Mouse (Mus musculus): ENCODE results near the gene F3. TPM values are rescaled to one million over a fixed set of nuclear protein-coding genes. Genes with fewer than 3 reads are reported as not detected.
A peak's percentile ranks its signal among the peaks of the same experiment; 100 is the strongest.

The F3 gene
- polyA plus RNA-seq, 1 experiment from 2014 or later = 7.3 TPM

DNA sequence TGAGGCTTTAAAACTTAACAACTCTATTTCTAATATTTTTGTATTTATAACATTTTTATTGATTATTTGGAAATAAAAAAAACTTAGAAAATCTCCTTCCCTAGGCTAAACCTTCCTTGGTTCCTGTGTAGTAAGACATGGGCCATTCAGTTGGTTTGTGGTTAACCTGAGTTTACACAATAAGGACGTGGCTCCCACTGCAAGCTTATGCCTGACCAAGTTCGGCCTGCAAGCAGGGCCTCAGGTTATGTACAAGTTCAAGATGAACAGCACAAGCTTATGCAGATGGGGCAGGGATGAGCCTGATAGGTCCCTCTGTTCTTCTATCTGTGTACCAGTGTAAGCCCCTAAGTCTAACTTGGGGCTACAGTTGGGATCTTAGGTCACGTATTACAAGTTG lies 33.6 kb upstream of the F3 start:
- Histone ChIP-seq H3K4me2 (no peak overlapping the region), H3K27me3 (peaks cover 3% of the 10 kb centered on the region; the same call in 1 of the 2 replicates), H3K4me1 (peaks cover 12% of the 10 kb centered on the region; the same call in 1 of the 2 replicates), H3K36me3 (replicated peaks) (no peaks in the 10 kb centered on the region), H3K9ac (no peak overlapping the region), H3K4me3 (replicated peaks) (no peak overlapping the region), H3K9me3 (no peaks in the 10 kb centered on the region), H3K27ac (no peak overlapping the region)
- 94% methylated on average over 3 of the region's 3 CpGs for WGBS
- ATAC-seq (ENCODE audit: low FRiP score) = no peak

DNA sequence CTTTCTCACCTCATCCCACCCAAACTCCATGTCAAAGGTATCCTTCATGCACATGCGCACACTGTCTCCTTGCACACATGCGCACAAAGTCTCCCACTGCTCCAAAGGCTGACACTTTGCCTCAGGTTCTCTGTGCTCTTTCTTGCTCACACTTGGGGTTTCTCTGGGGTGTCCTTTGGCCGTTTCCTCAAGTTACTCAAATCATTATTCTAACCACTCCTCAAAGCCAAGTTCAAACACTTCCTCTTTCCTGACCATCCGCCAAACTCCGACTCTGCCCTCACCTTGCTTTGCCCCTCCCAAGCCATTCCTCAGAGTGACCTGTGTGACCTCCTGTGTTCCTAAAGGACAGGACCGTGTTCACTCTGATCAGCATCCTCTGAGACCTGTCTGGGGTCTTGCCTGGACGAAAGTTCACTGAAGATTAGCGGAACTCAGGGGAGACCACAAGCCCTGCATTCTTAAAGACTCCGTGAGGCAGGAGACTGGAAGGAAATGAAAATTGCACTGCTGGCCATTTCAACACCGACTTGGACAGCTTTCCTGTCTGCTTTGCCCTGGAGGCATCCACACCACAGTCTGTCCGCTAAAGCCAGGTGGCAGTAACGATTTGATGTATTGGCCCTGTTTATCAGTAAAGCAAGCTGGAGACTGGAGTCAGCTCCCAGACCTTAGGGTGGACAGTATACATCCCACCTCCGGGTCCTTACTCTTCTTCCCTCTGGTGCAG lies 30.2 kb upstream of the F3 start:
- H3K4me2 ChIP-seq = no peak overlapping the region
- H3K9me3 ChIP-seq = no peaks in the 10 kb centered on the region
- peaks cover 3% of the 10 kb centered on the region; the same call in 1 of the 2 replicates for H3K27me3 ChIP-seq
- ATAC-seq (ENCODE audit: low FRiP score) = no peak
- H3K36me3 ChIP-seq (replicated peaks) = no peaks in the 10 kb centered on the region
- 84% methylated on average over 13 of the region's 13 CpGs for WGBS
- no peak overlapping the region for H3K4me3 ChIP-seq (replicated peaks)
- H3K27ac ChIP-seq = no peak overlapping the region
- H3K4me1 ChIP-seq = no peaks in the 10 kb centered on the region
- no peak overlapping the region for H3K9ac ChIP-seq

DNA sequence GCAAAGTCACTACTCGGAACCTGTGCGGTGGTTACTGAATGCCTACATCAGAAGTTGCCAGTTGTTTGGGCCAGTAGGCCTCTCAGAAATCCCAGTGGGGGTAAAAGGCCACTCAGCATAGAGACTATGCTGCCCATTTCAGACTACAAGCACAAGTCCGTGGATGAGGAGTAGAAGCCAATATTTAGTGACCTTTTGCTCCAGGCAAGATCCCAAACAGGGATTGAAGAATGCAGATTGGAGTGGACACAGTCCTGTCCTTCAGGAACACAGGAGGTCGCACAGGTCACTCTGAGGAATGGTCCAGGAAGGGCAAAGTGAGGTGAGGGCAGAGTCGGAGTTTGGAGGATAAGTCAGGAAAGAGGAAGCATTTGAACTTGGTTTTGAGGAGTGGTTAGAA lies 29.6 kb upstream of the F3 start:
- ATAC-seq (ENCODE audit: low FRiP score) = no peak
- Histone ChIP-seq H3K27me3 (peaks cover 3% of the 10 kb centered on the region; the same call in 1 of the 2 replicates), H3K4me2 (no peak overlapping the region), H3K4me1 (no peaks in the 10 kb centered on the region), H3K9ac (no peak overlapping the region), H3K36me3 (replicated peaks) (no peaks in the 10 kb centered on the region), H3K4me3 (replicated peaks) (no peak overlapping the region), H3K9me3 (no peaks in the 10 kb centered on the region), H3K27ac (no peak overlapping the region)
- WGBS = 93% methylated on average over 5 of the region's 5 CpGs

DNA sequence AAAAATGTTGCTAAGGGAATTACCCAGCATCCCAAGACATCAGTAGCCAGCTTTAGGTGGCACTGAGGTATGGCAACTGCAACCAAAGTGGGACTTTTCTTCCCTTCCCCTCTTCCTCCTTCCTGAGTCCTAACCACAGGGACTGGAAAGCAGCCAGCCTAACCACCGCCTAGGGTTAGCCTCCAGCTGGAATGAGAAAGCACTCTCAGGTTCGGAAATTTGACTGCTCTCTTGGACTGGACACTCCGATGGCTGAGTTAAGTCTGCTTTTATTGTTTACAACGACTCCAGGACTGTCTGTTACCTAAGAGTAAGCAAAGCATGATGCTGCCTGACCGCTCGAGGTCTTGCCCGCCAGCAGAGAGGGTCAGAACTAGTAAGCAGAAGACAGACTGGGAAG lies 26.2 kb upstream of the F3 start:
- peaks cover 3% of the 10 kb centered on the region; the same call in 1 of the 2 replicates for H3K27me3 ChIP-seq
- H3K4me2 ChIP-seq = no peak overlapping the region
- no peak for ATAC-seq (ENCODE audit: low FRiP score)
- H3K4me3 ChIP-seq (replicated peaks) = no peak overlapping the region
- no peaks in the 10 kb centered on the region for H3K9me3 ChIP-seq
- H3K4me1 ChIP-seq = peaks cover 32% of the 10 kb centered on the region
- H3K27ac ChIP-seq = no peak overlapping the region
- 89% methylated on average over 7 of the region's 7 CpGs for WGBS
- no peaks in the 10 kb centered on the region for H3K36me3 ChIP-seq (replicated peaks)
- H3K9ac ChIP-seq = no peak overlapping the region

DNA sequence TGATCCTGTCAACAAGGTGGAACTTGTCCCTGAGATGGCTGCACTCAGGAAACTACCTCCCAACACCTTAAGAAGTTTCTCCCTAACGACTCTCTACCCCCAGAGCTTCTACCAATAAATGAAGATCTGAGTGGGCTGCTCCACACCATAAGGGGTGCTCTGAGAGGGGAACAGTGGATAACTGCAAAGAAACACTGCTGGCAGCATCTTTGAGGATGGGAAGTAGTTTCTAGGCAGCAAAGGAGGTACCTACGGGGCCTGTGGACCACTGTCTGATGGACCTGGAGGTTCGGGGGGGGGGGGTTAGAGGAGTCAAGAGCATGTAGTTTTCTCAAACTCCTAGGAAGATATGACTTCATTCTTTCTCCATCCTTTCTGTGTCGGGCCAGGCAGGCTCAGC lies 23.9 kb upstream of the F3 start:
- Histone ChIP-seq H3K4me1 (peaks cover 34% of the 10 kb centered on the region), H3K27me3 (no peaks in the 10 kb centered on the region), H3K9me3 (no peaks in the 10 kb centered on the region), H3K4me2 (no peak overlapping the region), H3K36me3 (replicated peaks) (no peaks in the 10 kb centered on the region), H3K9ac (no peak overlapping the region), H3K4me3 (replicated peaks) (no peak overlapping the region), H3K27ac (peak overlapping the region; percentile 98)
- ATAC-seq (ENCODE audit: low FRiP score) = 0 out of 2 replicates have a peak, but pooled peaks have one; percentile 8
- WGBS = 65% methylated on average over 4 of the region's 4 CpGs

DNA sequence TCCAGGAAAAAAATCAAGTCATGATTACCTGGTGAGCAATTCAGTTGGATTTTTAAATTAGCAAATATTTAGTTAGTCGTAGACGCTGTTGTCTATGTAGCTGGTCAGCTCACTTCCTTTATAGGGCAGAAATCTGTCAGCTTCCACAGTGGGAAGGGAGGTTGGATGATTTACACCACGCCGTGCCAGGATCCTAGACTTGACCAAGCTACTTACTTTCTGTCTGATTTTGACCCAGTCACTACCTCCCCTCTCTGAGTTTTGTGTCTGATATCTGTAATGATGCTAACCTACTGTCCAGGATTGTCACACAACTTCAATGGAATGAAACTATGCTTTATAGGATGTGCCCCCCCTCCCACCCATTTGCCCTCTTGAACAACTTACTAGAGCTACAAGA lies 23.5 kb upstream of the F3 start:
- Histone ChIP-seq H3K27ac (peak overlapping the region; percentile 98), H3K27me3 (no peaks in the 10 kb centered on the region), H3K9me3 (no peaks in the 10 kb centered on the region), H3K4me1 (peaks cover 34% of the 10 kb centered on the region), H3K4me2 (peak overlapping the region; percentile 42), H3K9ac (no peak overlapping the region), H3K36me3 (replicated peaks) (no peaks in the 10 kb centered on the region), H3K4me3 (replicated peaks) (no peak overlapping the region)
- WGBS = 57% methylated on average over 4 of the region's 4 CpGs
- ATAC-seq (ENCODE audit: low FRiP score) = peak; percentile 53

DNA sequence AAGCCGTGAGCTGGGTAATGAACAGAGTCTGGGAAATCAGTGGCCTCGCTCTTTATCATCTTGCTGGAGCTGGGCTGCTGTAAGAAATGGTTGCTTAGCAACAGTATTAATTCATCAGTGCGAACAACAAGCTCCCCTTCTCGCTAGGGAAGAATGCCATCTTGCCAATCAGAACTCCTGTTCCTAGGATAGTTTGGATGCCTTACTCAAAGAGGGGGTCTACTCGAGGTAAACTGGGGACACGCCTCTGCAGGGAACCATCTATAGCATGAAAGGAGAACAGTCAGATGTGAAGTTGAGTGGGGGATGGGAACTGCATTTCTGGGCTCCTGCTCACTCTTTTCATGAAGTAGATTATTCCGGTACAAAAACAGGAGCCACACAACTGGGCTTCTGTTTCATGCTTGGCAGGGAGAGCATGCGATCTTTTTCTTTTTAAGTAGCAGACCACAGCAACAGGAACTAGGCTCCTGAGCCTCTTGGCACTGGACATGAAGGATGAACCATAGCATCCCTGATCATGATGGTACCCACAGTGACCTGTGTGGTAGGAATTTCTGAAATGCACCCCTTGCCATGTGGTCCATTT lies 22.9 kb upstream of the F3 start:
- peak; percentile 96 for ATAC-seq (ENCODE audit: low FRiP score)
- peak overlapping the region; percentile 42 for H3K4me2 ChIP-seq
- no peaks in the 10 kb centered on the region for H3K9me3 ChIP-seq
- no peaks in the 10 kb centered on the region for H3K27me3 ChIP-seq
- no peak overlapping the region for H3K4me3 ChIP-seq (replicated peaks)
- 6% methylated on average over 8 of the region's 8 CpGs for WGBS
- H3K27ac ChIP-seq = peak overlapping the region; percentile 98
- H3K36me3 ChIP-seq (replicated peaks) = no peaks in the 10 kb centered on the region
- H3K4me1 ChIP-seq = peaks cover 34% of the 10 kb centered on the region
- no peak overlapping the region for H3K9ac ChIP-seq

DNA sequence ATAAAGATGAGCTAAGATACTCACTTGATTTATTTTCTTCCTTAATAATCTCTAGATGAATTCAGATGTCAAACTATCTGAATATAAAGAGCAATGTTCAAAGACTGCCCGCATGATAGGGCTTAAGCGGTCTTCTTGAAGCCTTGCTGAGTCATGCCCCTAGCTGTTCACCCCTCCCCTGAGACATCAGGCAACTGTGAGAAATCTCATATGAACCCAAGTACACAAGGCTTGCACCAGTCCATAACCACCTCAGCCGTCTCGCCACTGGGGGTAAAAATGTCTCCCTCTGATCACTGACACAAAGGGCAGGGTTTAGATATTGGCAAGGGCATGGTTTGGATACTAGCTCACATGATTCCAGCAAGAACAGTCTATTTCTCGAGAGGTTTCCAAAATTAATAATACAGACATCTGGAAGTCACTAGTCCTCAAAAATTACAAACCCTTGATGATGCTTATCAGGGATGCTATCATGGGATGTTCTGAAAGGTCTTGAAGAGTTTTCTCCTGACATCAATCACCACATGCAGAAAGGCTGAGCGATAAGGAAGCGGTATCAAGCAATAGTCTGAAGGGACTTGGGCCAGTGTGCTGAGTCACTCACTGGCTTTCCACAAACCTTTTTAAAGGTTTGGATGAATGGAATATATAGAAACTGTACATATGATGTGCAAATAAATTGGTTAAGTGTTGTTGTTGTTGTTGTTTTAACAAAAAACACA lies 20.0 kb upstream of the F3 start:
- ATAC-seq (ENCODE audit: low FRiP score) = no peak
- H3K27me3 ChIP-seq = no peaks in the 10 kb centered on the region
- H3K36me3 ChIP-seq (replicated peaks) = no peaks in the 10 kb centered on the region
- H3K9ac ChIP-seq = no peak overlapping the region
- no peak overlapping the region for H3K27ac ChIP-seq
- no peaks in the 10 kb centered on the region for H3K9me3 ChIP-seq
- peaks cover 39% of the 10 kb centered on the region for H3K4me1 ChIP-seq
- no peak overlapping the region for H3K4me2 ChIP-seq
- H3K4me3 ChIP-seq (replicated peaks) = no peak overlapping the region
- 93% methylated on average over 7 of the region's 7 CpGs for WGBS

DNA sequence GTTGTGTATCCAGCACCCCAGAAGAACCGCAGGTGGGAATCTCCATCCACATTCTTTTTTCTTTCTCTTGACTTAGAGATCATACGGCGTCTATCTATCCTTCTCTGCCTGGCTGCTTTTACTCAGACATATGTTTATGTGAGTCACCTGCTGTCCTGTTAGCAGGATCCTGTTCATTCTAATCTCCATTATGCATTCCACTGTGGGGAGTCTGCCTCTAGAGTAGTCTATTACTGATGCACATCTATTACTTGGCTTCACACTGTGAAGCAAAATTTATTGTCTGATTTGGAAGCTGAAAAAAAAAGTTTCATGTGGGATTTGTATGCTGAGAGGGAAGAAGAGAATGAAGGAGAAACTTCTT lies 19.5 kb upstream of the F3 start:
- Histone ChIP-seq H3K4me1 (peaks cover 39% of the 10 kb centered on the region), H3K27me3 (no peaks in the 10 kb centered on the region), H3K4me2 (no peak overlapping the region), H3K4me3 (replicated peaks) (no peak overlapping the region), H3K36me3 (replicated peaks) (no peaks in the 10 kb centered on the region), H3K9ac (no peak overlapping the region), H3K27ac (no peak overlapping the region), H3K9me3 (no peaks in the 10 kb centered on the region)
- WGBS = 78% methylated on average over 3 of the region's 3 CpGs
- no peak for ATAC-seq (ENCODE audit: low FRiP score)

DNA sequence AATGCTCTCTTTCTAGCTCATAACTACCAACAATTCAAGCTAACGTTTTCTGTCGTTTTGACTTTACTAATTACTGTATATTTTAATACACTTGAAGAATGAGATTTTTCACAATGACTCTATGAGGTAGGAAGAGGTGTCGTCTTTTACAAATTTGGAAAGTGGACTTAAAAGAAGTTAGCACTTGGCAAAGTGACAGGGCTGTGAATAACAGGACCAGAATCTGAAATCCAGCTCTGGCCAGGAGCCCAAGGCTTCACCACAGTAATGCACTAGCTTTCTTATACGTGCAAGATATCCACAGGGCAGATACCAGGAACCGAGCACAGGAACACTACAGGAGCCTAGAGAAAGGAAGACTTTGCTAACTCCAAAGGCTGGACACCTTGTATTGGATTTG lies 17.2 kb upstream of the F3 start:
- Histone ChIP-seq H3K27ac (peak overlapping the region; percentile 46; the same call in 1 of the 2 replicates), H3K9ac (no peak overlapping the region), H3K4me3 (replicated peaks) (no peak overlapping the region), H3K9me3 (no peaks in the 10 kb centered on the region), H3K27me3 (no peaks in the 10 kb centered on the region), H3K36me3 (replicated peaks) (no peaks in the 10 kb centered on the region), H3K4me1 (peaks cover 16% of the 10 kb centered on the region), H3K4me2 (no peak overlapping the region)
- WGBS = 70% methylated on average over 5 of the region's 5 CpGs
- ATAC-seq (ENCODE audit: low FRiP score) = no peak

DNA sequence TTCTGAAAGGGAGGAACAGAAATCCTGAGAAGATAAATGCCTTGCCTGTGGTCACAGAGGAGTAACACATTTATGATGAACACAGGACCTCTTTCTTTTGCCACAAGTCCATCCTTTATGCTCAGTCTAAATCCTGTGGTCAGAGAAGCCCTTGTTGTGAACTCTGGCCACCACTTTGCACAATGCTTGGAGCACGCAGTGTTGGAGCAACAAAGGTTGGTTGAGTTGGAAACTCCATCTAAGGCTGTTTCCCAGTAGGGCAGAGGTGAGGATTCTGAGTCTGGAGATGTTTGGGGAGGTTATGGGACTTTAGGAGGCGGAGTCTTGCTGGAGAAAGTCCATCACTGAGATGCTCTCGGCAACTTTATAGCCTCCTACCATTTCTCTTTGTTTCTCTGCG lies 16.2 kb upstream of the F3 start:
- 86% methylated on average over 4 of the region's 4 CpGs for WGBS
- Histone ChIP-seq H3K4me1 (peaks cover 7% of the 10 kb centered on the region; the same call in 1 of the 2 replicates), H3K27me3 (no peaks in the 10 kb centered on the region), H3K9me3 (no peaks in the 10 kb centered on the region), H3K4me2 (no peak overlapping the region), H3K27ac (no peak overlapping the region), H3K36me3 (replicated peaks) (no peaks in the 10 kb centered on the region), H3K4me3 (replicated peaks) (no peak overlapping the region), H3K9ac (no peak overlapping the region)
- ATAC-seq (ENCODE audit: low FRiP score) = no peak

DNA sequence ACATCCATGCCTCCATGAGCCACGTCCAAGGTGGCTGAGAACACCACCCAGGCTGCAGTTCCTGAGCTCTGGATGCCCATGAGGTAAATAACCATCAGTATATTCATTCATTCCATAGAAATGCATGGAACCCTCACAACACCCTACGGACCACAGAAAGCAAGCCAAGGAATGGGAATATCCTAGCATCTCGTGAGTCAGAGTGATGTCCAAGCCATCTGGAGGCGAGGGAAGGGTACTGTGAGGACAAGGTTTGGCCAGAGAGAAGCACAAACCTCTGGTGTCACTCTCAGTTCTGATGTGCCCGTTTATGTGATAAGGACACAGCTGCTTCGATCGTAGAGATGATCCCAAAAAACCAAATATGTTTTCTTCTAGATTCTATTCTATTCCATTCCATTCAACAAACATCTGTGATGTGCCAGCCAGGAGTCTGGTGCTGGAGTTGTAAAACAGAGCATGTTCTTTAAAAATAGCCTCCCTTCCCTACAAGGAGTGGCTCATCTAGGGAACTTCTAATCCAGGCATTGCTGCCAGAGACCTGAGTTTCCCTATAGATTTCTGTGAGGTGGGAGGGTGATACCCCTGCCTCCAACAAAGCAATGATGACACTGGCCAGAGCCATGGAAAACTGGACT lies 12.3 kb upstream of the F3 start:
- peaks cover 8% of the 10 kb centered on the region; the same call in 1 of the 2 replicates for H3K4me1 ChIP-seq
- no peak overlapping the region for H3K27ac ChIP-seq
- H3K36me3 ChIP-seq (replicated peaks) = no peaks in the 10 kb centered on the region
- WGBS = 88% methylated on average over 7 of the region's 7 CpGs
- no peak overlapping the region for H3K4me3 ChIP-seq (replicated peaks)
- no peaks in the 10 kb centered on the region for H3K27me3 ChIP-seq
- H3K9me3 ChIP-seq = no peaks in the 10 kb centered on the region
- no peak for ATAC-seq (ENCODE audit: low FRiP score)
- no peak overlapping the region for H3K4me2 ChIP-seq
- no peak overlapping the region for H3K9ac ChIP-seq
